Mouse (Mus musculus): ENCODE measurements around the gene Ttc7b.

DNA sequence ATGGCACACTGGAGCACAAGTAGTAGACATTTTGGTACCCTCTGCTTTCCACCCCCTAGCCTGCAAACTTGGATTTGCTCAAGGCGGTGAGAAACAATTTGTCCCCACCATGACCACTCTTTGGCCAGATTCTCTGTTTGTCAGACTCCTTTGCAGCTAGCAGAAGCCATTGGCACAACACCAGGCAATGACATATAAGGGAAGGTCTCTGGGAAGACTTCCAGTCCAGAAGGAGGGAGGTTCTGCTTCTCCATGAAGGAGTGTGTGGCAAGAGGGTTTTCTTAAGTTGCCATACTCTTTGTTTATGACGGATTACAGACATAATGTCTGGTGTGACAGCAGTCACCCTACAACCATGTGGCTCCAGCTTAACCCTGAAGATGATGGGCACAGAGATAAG is 233.1 kb downstream of the Ttc7b start:
- TF ChIP-seq CTCF (IDR thresholded peaks at IDR 0.05) (no peak), EP300 (IDR thresholded peaks at IDR 0.05) (no peak)
